Mouse (Mus musculus) myocyte (in vitro differentiated cells): ENCODE data around the gene Map3k14.

ENCODE experiments used
- CEBPB ChIP-seq: IDR thresholded peaks from 2 replicates; pipeline ENCODE4 v1.6.1; 2011; ENCODE audit warnings: mild to moderate bottlenecking, moderate library complexity; ENCODE audit not compliant: poor library complexity, insufficient read depth, severe bottlenecking
- MAX ChIP-seq: IDR thresholded peaks from one replicate; pipeline ENCODE4 v1.6.1; 2011; ENCODE audit warnings: low read depth, mild to moderate bottlenecking, control low read depth
- MYOD1 ChIP-seq, 3 experiments: IDR thresholded peaks; one replicate each; pipeline ENCODE4 v1.6.1; 2011; ENCODE audit warnings: control low read depth in 2 of 3, low read depth in 2 of 3, mild to moderate bottlenecking in 2 of 3, moderate library complexity in 1 of 3; ENCODE audit not compliant: insufficient read length in 2 of 3, control insufficient read depth in 1 of 3
- MYOG ChIP-seq, 3 experiments: IDR thresholded peaks; one replicate each; pipeline ENCODE4 v1.6.1; 2011; ENCODE audit warnings: control low read depth in 2 of 3, low read depth in 2 of 3, mild to moderate bottlenecking in 2 of 3; ENCODE audit not compliant: insufficient read length in 2 of 3, control insufficient read depth in 1 of 3, insufficient read depth in 1 of 3
- POLR2A ChIP-seq: IDR thresholded peaks from one replicate; pipeline ENCODE4 v1.6.1; 2011; ENCODE audit warnings: low read depth, mild to moderate bottlenecking, control low read depth, moderate library complexity; ENCODE audit not compliant: insufficient read length
- POLR2AphosphoS2 ChIP-seq: IDR thresholded peaks from one replicate; pipeline ENCODE4 v1.6.1; 2011; ENCODE audit warnings: low read depth, control low read depth; ENCODE audit not compliant: insufficient read length
- REST ChIP-seq: IDR thresholded peaks from one replicate; pipeline ENCODE4 v1.6.1; 2011; ENCODE audit warnings: mild to moderate bottlenecking, control low read depth, moderate library complexity; ENCODE audit not compliant: insufficient read depth, insufficient read length
- TCF12 ChIP-seq: IDR thresholded peaks from one replicate; pipeline ENCODE4 v1.6.1; 2011; ENCODE audit warnings: mild to moderate bottlenecking, control low read depth; ENCODE audit not compliant: poor library complexity, insufficient read depth, severe bottlenecking
- USF1 ChIP-seq: IDR thresholded peaks from one replicate; pipeline ENCODE4 v1.6.1; 2011; ENCODE audit warnings: low read depth, mild to moderate bottlenecking, control low read depth, moderate library complexity

DNA sequence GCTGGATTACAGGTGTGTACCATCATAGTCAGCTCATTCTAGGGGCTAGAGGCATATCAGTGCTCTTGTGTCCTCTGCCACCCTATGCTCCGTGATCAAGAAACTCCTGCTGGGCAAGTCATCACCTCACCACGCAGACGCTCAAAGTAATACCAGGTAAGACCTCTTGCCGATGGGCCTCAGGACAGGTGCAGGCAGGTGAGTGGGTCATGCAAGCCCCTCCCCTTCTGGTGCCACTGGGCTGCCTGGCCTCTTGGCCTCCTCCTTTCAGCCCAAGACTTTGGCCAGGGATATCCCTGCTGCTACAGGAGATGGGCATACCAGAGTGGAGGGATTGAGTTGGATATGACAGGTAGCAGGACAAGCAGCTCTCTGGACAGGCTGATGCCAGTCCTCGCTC lies 48.0 kb downstream of the Map3k14 start:
- TF ChIP-seq POLR2A (no peak), MAX (no peak), MYOD1 (IDR thresholded peaks at IDR 0.05; ENCODE audit: control insufficient read depth in 1 of 3, insufficient read length in 2 of 3, low read depth in 2 of 3) (no peak), CEBPB (no peak), REST (no peak), MYOG (IDR thresholded peaks at IDR 0.05; ENCODE audit: control insufficient read depth in 1 of 3, insufficient read depth in 1 of 3, insufficient read length in 2 of 3, low read depth in 2 of 3) (no peak), POLR2AphosphoS2 (peak; percentile 27), USF1 (no peak), TCF12 (no peak)
